Mouse (Mus musculus) naive thymus-derived CD4-positive, alpha-beta T cell, adult 2 months (primary cell): ENCODE data around the gene Smndc1.

Experiments
- DNase-seq: peaks from one replicate; pipeline ENCODE4 v3.0.0-alpha.2; 2011; ENCODE audit warnings: low read depth

Smndc1 gene

GRCm38 (mm10) chr19:53343174-53343881, 47.0 kb downstream of the Smndc1 start:
- DNase-seq: no peak

DNA sequence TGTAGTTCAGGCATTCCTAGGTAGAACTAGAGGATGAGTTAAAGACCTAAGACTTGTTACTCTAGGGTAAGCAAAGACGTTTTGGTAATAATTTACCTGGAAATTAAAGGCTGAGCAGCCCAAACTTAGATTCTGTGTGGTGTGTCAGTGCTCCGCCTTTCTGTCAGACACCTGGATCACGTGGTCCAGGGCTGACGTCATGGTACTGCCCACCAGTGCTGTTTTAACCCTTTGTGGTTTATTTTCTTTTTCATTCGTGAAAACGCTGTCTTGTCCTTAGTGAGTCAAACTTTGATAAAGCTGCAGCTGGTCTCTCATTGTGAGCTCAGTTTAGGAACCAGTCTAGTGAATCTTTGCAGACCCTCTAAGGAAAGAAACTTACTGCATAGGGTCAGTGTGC, 50.0 kb downstream of the Smndc1 start:
- DNase-seq: no peak

- no peak for DNase-seq
These were observed 55.1 kb downstream of the Smndc1 start for GRCm38 (mm10) chr19:53335241-53335640.

DNA sequence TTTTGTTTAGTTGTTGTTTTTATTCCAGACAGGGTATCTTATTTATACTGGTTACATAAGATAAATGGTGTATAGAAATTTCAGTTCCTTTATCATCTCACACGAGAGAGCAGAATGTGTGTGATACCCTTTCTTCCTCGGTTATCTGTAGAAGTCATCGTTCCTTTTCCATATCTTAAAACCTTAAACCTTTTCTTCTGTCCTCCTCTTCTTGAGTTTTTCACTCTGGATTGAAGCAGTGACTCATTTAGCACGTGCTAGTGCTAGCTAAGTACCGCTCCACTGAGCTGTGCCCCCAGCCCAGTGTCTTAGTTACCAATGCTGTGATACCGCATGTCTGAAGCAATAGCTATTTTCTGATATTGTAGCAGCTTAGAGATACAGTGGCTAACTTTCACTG, 56.6 kb downstream of the Smndc1 start:
- DNase-seq: no peak

DNA sequence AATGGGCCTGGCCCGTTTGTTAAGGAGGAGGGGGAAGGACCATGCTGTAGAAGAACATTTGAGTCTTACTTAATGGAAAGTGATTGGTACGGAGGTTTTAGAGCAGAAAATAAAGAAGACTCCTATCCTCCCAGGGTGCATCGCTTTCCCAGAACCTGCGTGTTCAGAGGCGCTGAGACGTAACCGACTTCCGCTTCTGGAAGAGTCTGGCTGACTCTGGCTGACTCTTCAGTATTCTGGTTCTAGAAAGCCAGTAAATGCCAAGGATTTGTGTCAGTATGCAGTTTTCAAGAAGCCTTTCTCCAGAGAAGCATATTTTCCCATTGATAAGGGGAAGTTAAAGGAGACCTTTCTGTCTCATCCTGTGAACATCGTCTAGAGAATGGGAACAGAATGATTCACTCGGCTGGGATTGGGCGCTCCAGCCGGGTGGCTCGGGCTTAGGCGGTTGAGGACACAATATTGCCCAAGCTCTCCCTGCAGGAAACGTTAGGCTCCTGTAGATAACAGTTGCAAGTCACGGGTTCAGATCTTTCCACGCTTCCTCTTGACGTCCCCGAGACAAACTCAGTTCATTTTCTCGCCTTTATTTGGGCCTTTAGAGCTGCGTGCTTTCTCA, 58.4 kb downstream of the Smndc1 start:
- no peak for DNase-seq

DNA sequence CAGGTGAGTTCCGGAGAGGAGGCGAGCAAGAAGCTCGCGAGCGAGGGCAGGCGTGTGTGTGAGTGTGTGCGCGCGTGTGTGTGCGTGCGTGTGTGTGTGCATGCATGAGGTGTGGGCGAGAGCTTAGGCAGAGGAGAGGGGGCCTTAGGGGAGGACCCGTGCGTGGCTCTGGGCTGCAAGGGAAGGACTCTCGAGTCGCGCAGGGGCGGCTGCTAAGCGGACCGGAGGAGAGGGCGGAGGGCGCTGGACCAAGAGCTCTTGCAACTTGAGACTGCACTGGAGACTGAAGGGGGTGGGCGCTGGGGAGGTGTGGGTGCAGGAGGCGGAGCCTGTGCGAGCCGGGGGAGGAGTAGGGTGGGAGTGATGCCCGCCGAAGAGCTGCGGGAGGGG, 60.4 kb downstream of the Smndc1 start:
- DNase-seq: no peak
